Mouse (Mus musculus): ENCODE results near the gene Fam172a.
"Not testable (repeated sequence)": the region's sequence is repeated elsewhere in the genome, so short reads cannot be mapped to it uniquely, and the experiment has no call there.

GRCm38 (mm10) chr13:77807341-77807740, 105.5 kb downstream of the Fam172a start:
- TF ChIP-seq POLR2A (IDR thresholded peaks at IDR 0.05; ENCODE audit: extremely low read depth, insufficient read depth, low read length); CTCF (IDR thresholded peaks at IDR 0.05; ENCODE audit: low read depth, low read length): not testable (repeated sequence)

Data from liver, adult 2 months (tissue).